Mouse (Mus musculus) spleen, adult 2 months (tissue): Measurements from ENCODE around the gene Ola1. TPM values are rescaled to one million over a fixed set of nuclear protein-coding genes. Genes with fewer than 3 reads are reported as not detected.

ENCODE experiments used
- DNase-seq, 2 experiments: peaks; one replicate each; pipeline versions ENCODE4 v3.0.0 to v3.0.0-alpha.2; 2012 to 2021; ENCODE audit warnings: low spot score in 2 of 2, low read depth in 1 of 2
- H3K27ac ChIP-seq: fragments of 200-500 bp; 2 replicates; pipeline ENCODE4 v1.5.1; 2012; ENCODE audit warnings: low read length, inconsistent platforms; ENCODE audit not compliant: insufficient read depth
- H3K27me3 ChIP-seq: fragments of 200-500 bp; 2 replicates; pipeline ENCODE4 v1.6.1; 2012; ENCODE audit warnings: mild to moderate bottlenecking, moderate library complexity, low read length, inconsistent platforms; ENCODE audit not compliant: control insufficient read depth, insufficient read depth
- H3K36me3 ChIP-seq: fragments of 200-500 bp; 2 replicates; pipeline ENCODE4 v1.6.1; 2012; ENCODE audit warnings: mild to moderate bottlenecking, low read length, inconsistent platforms; ENCODE audit not compliant: control insufficient read depth, insufficient read depth
- H3K4me1 ChIP-seq: fragments of 200-500 bp; 2 replicates; pipeline ENCODE4 v1.6.1; 2011; ENCODE audit warnings: inconsistent platforms; ENCODE audit not compliant: control insufficient read depth, insufficient read depth, insufficient read length
- H3K4me3 ChIP-seq: fragments of 200-500 bp; 2 replicates; pipeline ENCODE4 v1.5.1; 2011; ENCODE audit warnings: mild to moderate bottlenecking, inconsistent platforms; ENCODE audit not compliant: insufficient read depth, insufficient read length; ENCODE audit errors: extremely low read depth
- CTCF ChIP-seq: fragments of 200-500 bp; IDR thresholded peaks from 2 replicates; pipeline ENCODE4 v1.5.1; 2011; ENCODE audit warnings: mild to moderate bottlenecking, inconsistent platforms; ENCODE audit not compliant: insufficient read depth, insufficient read length, insufficient replicate concordance; ENCODE audit errors: extremely low read depth
- POLR2A ChIP-seq: fragments of 200-500 bp; IDR thresholded peaks from 2 replicates; pipeline ENCODE4 v1.6.1; 2011; ENCODE audit warnings: low read depth, low read length, inconsistent platforms
- WGBS: fragments of 180-500 bp; shearing (Covaris S2); methylation state at CpG from one replicate; pipeline ENCODE4 v1.1.7; 2018; 5-methylcytosine and 5-hydroxymethylcytosine counted together
- polyA plus RNA-seq: library from polyadenylated mRNA; depleted of rRNA; stranded (reverse); fragments of >200 nt; gene quantifications from 2 replicates; pipeline ENCODE4 v1.2.3, GENCODE M21; 2012; rRNA removed

The Ola1 gene
- polyA plus RNA-seq: 2.2 and 2.9 TPM in 2 replicates

DNA sequence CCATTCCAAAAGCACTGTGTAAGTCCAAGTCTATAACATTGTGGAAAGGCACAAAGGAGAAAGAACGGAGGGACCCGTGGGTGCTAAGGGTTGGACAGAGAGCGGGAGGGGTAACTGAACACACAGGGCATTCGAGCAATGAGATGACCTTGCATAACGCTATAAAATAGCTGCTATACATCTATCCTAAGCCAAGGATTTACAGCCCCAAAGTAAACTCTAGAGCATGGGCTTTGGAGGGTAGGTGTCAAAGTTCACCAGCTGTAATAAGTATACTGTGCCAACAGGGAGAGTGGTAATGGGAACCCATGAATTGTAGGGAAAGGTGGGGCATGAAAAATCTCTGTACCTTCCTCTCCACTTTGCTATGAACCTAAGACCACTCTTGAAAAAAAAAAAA, at the start of gene Ola1:
TSS of gene Ola1 (minus strand) at position 12 of the 400 bp plus-strand sequence.
- no peak for DNase-seq
- Histone ChIP-seq H3K4me3 (no peak within 1 kb of the TSS), H3K4me1 (no peaks in the 10 kb centered on the region), H3K36me3 (no peaks in the 10 kb centered on the region), H3K27ac (no peak within 1 kb of the TSS), H3K27me3 (no peaks in the 10 kb centered on the region)
- 91% methylated on average over 5 of the region's 5 CpGs for whole genome bisulfite sequencing
- TF ChIP-seq POLR2A (no peak), CTCF (no peak)

DNA sequence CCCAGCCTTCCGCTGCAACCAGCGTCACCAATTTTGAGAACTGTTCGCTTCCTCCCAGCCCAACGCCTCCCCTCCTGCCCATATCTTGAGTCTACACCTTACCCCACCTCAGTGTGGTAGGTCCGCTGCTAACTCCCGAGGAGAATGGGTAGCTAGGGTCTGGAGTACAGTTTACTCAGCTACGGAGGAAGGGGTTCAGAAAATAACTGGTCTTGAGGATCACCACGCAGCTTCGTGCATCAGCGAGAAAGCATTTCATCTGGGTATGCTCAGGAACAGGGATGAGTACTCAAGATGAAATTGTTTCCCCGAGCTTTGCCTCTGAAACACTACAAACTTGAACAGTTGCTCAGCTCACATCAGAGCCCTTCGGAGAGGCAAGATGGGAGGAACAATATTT, 49.6 kb upstream of the Ola1 start:
- H3K4me3 ChIP-seq: no peak overlapping the region
- peaks cover 48% of the 10 kb centered on the region for H3K27me3 ChIP-seq
- H3K4me1 ChIP-seq: peaks cover 10% of the 10 kb centered on the region
- WGBS: 9% methylated on average over 12 of the region's 12 CpGs
- TF ChIP-seq POLR2A: no peak
- no peak for TF ChIP-seq CTCF
- DNase-seq: no peak
- no peak overlapping the region for H3K27ac ChIP-seq
- no peaks in the 10 kb centered on the region for H3K36me3 ChIP-seq

DNA sequence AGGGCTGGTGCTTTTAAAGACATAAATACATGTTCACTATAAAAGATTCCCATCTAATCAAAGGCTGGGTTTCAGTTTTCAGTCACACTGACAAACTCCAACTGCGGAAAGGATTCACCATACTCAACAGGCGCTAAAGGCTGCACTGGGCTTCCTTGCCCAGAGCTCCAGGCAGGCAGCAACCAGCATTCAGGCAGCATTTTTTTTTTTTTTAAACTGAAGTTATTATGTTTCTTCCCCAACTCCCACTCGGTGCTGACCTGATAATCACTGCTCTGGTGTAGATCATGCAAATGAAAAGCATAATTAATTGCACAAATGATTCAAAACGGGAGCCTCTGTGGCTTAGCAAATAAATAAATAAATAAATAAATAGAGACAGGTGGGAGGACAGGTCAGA, 49.1 kb upstream of the Ola1 start:
- Histone ChIP-seq H3K27me3 (peaks cover 47% of the 10 kb centered on the region), H3K27ac (no peak overlapping the region), H3K36me3 (no peaks in the 10 kb centered on the region), H3K4me3 (no peak overlapping the region), H3K4me1 (peaks cover 5% of the 10 kb centered on the region)
- DNase-seq: no peak
- TF ChIP-seq POLR2A: no peak
- TF ChIP-seq CTCF: no peak
- WGBS: 14% methylated on average over 4 of the region's 4 CpGs

DNA sequence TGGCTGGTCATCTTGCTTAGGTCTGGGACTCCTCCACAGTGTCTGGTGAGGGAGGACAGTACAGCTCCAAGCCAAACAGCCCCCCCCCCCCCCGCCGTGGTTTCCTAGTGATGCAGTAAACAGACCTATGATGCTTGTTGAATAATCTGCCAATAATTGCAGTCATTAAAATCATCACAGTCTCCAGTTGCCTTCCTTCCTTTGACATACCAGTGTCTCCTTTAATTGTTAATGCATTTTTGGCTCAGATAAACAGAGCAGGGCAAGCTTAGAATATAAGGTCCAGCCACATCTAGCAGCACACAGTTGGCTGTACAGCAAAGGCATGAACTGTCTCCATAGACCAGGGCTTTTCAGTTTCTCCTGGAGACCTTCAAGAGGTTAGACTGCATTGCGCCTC, 48.5 kb upstream of the Ola1 start:
- peaks cover 49% of the 10 kb centered on the region for H3K27me3 ChIP-seq
- 26% methylated on average over 3 of the region's 3 CpGs for WGBS

DNA sequence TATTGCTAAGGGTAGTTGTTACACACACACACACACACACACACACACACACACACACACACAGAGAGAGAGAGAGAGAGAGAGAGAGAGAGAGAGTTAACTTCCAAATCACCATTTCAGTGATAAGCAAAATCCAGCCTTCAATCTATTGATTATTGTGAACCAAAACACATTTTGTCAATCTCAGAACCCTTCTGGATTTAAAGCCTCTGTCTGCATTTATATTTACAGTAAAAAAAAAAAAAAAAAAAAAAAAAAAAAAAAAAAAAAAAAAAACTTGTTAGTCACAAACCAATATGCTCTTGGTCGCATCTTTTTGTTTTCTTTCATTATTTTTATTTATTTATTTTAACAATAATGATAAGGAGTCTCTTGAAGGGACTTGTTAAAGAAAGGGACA, 47.9 kb upstream of the Ola1 start:
- 42% methylated on average over 1 of the region's 1 CpGs for WGBS
- TF ChIP-seq POLR2A (no peak), CTCF (no peak)
- Histone ChIP-seq H3K27me3 (peaks cover 46% of the 10 kb centered on the region), H3K27ac (no peak overlapping the region), H3K36me3 (no peaks in the 10 kb centered on the region), H3K4me1 (peaks cover under 1% of the 10 kb centered on the region), H3K4me3 (no peak overlapping the region)
- DNase-seq: no peak

More for the DNA sequence above, 48.5 kb upstream of the Ola1 start:
- DNase-seq: no peak
- H3K27ac ChIP-seq: no peak overlapping the region
- H3K4me1 ChIP-seq: peaks cover 3% of the 10 kb centered on the region
- H3K4me3 ChIP-seq: no peak overlapping the region
- H3K36me3 ChIP-seq: no peaks in the 10 kb centered on the region
- no peak for TF ChIP-seq CTCF
- no peak for TF ChIP-seq POLR2A

DNA sequence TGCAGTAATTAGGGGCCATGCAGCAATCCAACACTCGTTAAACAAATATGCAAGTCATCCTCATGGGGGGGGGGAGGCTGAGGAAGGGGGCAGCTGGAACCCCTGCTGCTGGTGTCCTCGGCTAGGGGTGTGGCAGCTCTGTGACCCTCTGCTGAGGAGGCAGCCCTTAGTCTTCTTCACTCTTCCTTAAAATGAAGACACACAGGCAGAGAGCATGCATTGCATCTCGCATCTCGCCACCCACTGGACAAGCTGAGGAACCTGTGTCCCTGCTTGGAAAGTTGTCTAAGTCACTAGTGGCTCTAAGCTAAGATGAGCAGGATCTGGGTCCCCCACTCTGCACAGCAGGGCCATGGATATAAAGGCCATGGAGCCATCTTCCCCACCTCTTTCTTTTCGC, 47.3 kb upstream of the Ola1 start:
- H3K4me1 ChIP-seq: no peaks in the 10 kb centered on the region; the same call in 1 of the 2 replicates
- H3K36me3 ChIP-seq: no peaks in the 10 kb centered on the region
- TF ChIP-seq POLR2A: no peak
- TF ChIP-seq CTCF: no peak
- 12% methylated on average over 5 of the region's 5 CpGs for WGBS
- H3K4me3 ChIP-seq: no peak overlapping the region
- H3K27me3 ChIP-seq: peaks cover 39% of the 10 kb centered on the region
- no peak for DNase-seq
- no peak overlapping the region for H3K27ac ChIP-seq

DNA sequence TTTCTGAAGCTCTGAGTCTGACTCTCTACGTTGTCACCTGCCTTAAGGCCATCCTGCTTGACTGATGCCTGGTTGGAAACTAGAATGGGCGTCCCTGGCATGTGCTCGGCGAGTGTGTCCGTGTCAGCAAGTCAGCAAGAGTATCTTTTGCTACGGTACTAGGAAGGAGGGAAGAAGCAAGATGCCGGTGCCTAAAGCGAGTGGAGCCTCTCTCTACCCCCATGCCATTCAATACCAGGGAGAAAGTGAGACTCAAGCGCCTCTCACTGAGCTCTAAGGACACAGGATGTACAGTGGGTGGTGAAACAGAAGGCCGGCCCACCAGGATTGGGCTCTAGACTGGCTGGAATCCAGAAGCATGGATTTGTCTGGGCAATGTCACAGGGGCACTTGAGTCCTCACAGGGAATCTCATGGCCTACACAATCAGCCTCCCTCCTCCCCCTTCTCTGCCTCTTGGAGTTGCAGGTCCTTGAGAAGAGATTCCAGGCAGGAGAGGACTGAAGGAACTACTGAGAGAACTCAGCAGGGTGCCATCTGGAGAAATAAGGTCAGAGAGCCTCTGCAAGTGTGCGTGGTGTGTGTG, 46.0 kb upstream of the Ola1 start:
- no peak overlapping the region for H3K4me3 ChIP-seq
- no peak overlapping the region for H3K27ac ChIP-seq
- TF ChIP-seq CTCF (no peak), POLR2A (no peak)
- peaks cover 31% of the 10 kb centered on the region for H3K27me3 ChIP-seq
- H3K4me1 ChIP-seq: no peaks in the 10 kb centered on the region; the same call in 1 of the 2 replicates
- no peaks in the 10 kb centered on the region for H3K36me3 ChIP-seq
- no peak for DNase-seq
- WGBS: 11% methylated on average over 11 of the region's 11 CpGs
